Mouse (Mus musculus): Measurements from ENCODE around the gene Sox15.

DNA sequence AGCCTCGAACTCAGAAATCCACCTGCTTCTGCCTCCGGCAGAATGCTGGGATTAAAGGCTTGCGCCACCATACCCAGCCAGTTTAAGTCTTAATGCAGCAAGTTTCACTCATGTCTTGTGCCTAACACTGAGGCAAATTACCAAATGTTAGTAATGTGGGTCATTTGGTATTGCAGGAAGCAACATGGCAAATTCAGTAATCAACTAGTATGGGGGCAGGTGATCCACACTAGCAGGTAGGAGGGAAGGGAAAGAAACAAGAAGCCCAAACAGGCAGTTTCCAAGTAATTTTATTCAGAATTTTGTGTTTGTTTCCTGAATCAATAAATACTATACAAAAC lies 11.5 kb downstream of the Sox15 start:
- TF ChIP-seq CTCF (IDR thresholded peaks at IDR 0.05; ENCODE audit: borderline replicate concordance, control insufficient read depth, extremely low read depth, insufficient read depth, low read length, poor library complexity) (no peak), POLR2A (IDR thresholded peaks at IDR 0.05; ENCODE audit: control insufficient read depth, extremely low read depth, insufficient read depth, low read length, poor library complexity) (no peak)
